Mouse (Mus musculus): ENCODE data around the gene Cox8a.

- TF ChIP-seq NELFE (IDR thresholded peaks at IDR 0.05; ENCODE audit: low read depth, low read length) (no peak), ZNF384 (IDR thresholded peaks at IDR 0.05; ENCODE audit: low read depth, low read length) (no peak), MAX (IDR thresholded peaks at IDR 0.05; ENCODE audit: low read length) (no peak), BHLHE40 (IDR thresholded peaks at IDR 0.05; ENCODE audit: borderline replicate concordance, low read depth, low read length) (no peak), CHD1 (IDR thresholded peaks at IDR 0.05; ENCODE audit: low read depth, low read length) (no peak), HCFC1 (IDR thresholded peaks at IDR 0.05; ENCODE audit: low read depth, low read length) (no peak), POLR2A (IDR thresholded peaks at IDR 0.05; ENCODE audit: control insufficient read depth in 1 of 2, insufficient read depth in 1 of 2, low read depth in 1 of 2, low read length in 2 of 2, poor library complexity in 1 of 2) (no peak), UBTF (IDR thresholded peaks at IDR 0.05; ENCODE audit: borderline replicate concordance, insufficient read depth, low read depth, low read length) (no peak), TAL1 (IDR thresholded peaks at IDR 0.05; ENCODE audit: low read length) (no peak), POLR2AphosphoS5 (IDR thresholded peaks at IDR 0.05; ENCODE audit: borderline replicate concordance, low read depth, low read length) (no peak), CTCF (IDR thresholded peaks at IDR 0.05 in 2 of 3, conservative IDR thresholded peaks at IDR 0.05 in 1 of 3; ENCODE audit: control insufficient read depth in 1 of 3, insufficient read depth in 1 of 3, low read depth in 2 of 3, low read length in 3 of 3, poor library complexity in 1 of 3, severe bottlenecking in 1 of 3) (no peak)
These were observed 20.0 kb downstream of the Cox8a start for GRCm38 (mm10) chr19:7197445-7197844.

All from MEL (cell line).